Mouse (Mus musculus) heart, adult 2 months (tissue): ENCODE measurements around the gene Satb2.

ENCODE experiments used
- CTCF ChIP-seq: fragments of 200-600 bp; IDR thresholded peaks from 2 replicates; pipeline ENCODE4 v1.8.1; 2022; ENCODE audit warnings: antibody characterized with exemption, mild to moderate bottlenecking, moderate library complexity
- EP300 ChIP-seq: fragments of 200-500 bp; IDR thresholded peaks from 2 replicates; pipeline ENCODE4 v1.6.1; 2011; ENCODE audit warnings: low read depth, low read length, control low read depth; ENCODE audit not compliant: insufficient read depth
- POLR2A ChIP-seq: fragments of 200-500 bp; IDR thresholded peaks from 2 replicates; pipeline ENCODE4 v1.6.1; 2011; ENCODE audit warnings: mild to moderate bottlenecking, low read depth, low read length, control low read depth; ENCODE audit not compliant: insufficient read depth

DNA sequence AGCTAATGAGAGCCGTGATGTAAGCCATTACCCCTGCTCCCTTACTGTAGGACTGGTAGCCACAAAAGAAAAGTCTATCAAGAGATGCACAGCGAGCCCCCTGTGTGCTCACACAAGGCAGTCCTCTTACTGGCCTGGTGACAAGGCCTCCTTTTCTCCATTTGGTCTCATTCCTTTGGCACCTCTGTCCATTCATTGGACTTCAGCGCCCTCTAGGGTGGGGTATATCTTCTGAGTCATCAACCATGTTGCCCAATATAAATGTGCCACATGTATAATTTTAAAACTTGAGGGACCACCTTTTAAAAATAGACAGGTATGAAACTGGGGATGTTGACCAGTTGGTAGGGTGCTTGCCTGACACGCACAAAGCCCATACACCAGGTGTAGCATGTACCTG lies 13.2 kb upstream of the Satb2 start:
- TF ChIP-seq CTCF (peak; percentile 52), POLR2A (no peak), EP300 (no peak)
